Mouse (Mus musculus) forebrain, embryonic 10.5 days (tissue): ENCODE measurements around the gene Nim1k. TPM values are rescaled to one million over a fixed set of nuclear protein-coding genes. Genes with fewer than 3 reads are reported as not detected.

Experiments
- DNase-seq: peaks from one replicate; pipeline ENCODE4 v3.0.0-alpha.2; 2017; ENCODE audit warnings: low spot score; ENCODE audit errors: extremely low spot score
- H3K27ac ChIP-seq: fragments of 300-500 bp; sonication (generic); 2 replicates; pipeline ENCODE4 v1.5.1; 2016; ENCODE audit warnings: mild to moderate bottlenecking
- H3K27me3 ChIP-seq: fragments of 300-500 bp; sonication (generic); 2 replicates; pipeline ENCODE4 v1.6.1; 2016; ENCODE audit warnings: mild to moderate bottlenecking; ENCODE audit not compliant: poor library complexity, severe bottlenecking
- H3K36me3 ChIP-seq: fragments of 300-500 bp; sonication (generic); replicated peaks from 2 replicates; pipeline ENCODE4 v1.6.1; 2016; ENCODE audit warnings: mild to moderate bottlenecking, moderate library complexity
- H3K4me1 ChIP-seq: fragments of 300-500 bp; sonication (generic); 2 replicates; pipeline ENCODE4 v1.6.1; 2016
- H3K4me3 ChIP-seq: fragments of 300-500 bp; sonication (generic); 2 replicates; pipeline ENCODE4 v1.5.1; 2016; ENCODE audit warnings: mild to moderate bottlenecking, moderate library complexity
- H3K9me3 ChIP-seq: fragments of 300-500 bp; sonication (generic); 2 replicates; pipeline ENCODE4 v1.6.1; 2016; ENCODE audit warnings: mild to moderate bottlenecking, moderate library complexity
- WGBS: fragments of 180-500 bp; shearing (Covaris S2); methylation state at CpG from one replicate; pipeline ENCODE4 v1.1.7; 2016; 5-methylcytosine and 5-hydroxymethylcytosine counted together
- polyA plus RNA-seq: library from polyadenylated mRNA; unstranded; fragments of >200 nt; fragmentation: Nextera tagmentation; extraction: Ambion mirVana; gene quantifications from 2 replicates; pipeline ENCODE4 v1.2.1, GENCODE M21; 2016

The Nim1k gene
- polyA plus RNA-seq, 1 experiment from 2014 or later: 3.5 TPM

DNA sequence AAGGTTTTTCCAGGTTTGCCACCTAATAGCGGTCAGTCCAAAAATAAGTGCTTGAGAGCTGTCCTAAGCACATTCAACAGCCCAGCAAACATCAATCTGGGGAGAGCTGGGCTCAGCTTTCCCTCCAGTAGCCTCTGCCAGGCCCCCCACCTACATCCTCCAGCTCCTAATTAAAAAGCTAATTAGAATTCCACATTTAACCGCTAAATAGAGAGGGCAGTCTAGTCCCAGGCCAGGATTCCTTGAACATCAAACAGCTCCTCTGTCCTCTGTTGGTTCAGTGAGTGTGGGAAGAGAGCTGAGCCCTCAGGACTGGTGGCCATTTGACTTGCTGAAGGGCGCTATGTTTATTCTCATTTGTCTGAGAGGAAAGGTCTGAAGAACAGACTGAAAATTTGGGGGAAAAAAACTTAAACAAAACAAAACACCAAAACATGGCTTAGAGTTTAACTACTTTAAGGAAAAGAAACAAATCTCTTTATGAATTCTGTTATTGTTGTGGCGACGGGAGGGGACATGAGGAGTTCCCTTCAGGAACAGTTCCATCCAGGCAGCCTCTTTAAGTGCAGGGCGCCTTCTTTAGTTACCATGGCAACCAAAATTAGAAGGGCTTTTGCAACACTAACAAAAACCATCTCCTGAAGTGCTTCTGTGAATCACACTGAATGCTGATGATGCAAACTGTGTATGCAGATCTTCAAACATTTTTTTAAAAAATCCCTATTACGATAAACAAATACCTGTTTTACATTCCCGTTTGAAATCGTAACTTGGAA, 1.6 kb downstream of the Nim1k start:
- peak; percentile 31 for DNase-seq
- Histone ChIP-seq H3K4me1 (peaks cover 40% of the 10 kb centered on the region), H3K4me3 (peak overlapping the region; percentile 73; the same call in 1 of the 2 replicates), H3K27me3 (no peaks in the 10 kb centered on the region), H3K36me3 (peaks cover 14% of the 10 kb centered on the region), H3K9me3 (no peaks in the 10 kb centered on the region), H3K27ac (peak overlapping the region; percentile 89; the same call in 1 of the 2 replicates)
- 48% methylated on average over 9 of the region's 9 CpGs for WGBS

GRCm38 (mm10) chr13:119746930-119747329, 8.8 kb downstream of the Nim1k start:
- peaks cover 13% of the 10 kb centered on the region for H3K36me3 ChIP-seq

DNA sequence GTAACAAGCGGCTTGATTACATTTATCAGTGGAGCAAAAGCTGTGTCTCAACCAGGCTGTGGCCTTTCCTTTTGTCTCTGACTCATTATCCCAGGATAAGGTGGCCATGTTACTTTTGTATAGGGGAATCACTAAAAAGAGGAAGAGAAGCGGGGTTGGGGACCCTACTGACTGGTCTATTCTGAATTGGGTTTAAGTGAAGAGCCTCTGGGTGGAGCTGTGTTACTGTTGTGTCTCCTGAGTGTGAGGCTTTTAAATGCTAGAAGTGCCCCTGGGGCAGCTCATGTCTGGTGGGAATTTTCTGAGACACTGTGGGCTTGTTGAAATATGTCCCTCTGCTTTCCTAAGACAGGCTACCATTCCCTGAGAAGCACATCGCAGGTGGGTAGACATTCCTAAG, 12.2 kb downstream of the Nim1k start:
- Histone ChIP-seq H3K27me3 (no peaks in the 10 kb centered on the region), H3K27ac (no peak overlapping the region), H3K9me3 (no peaks in the 10 kb centered on the region), H3K4me1 (peaks cover 32% of the 10 kb centered on the region), H3K4me3 (no peak overlapping the region), H3K36me3 (peaks cover 3% of the 10 kb centered on the region; the same call in 1 of the 2 replicates)
- DNase-seq: no peak
- WGBS: 60% methylated on average over 3 of the region's 3 CpGs

More at GRCm38 (mm10) chr13:119746930-119747329, 8.8 kb downstream of the Nim1k start:
- Histone ChIP-seq H3K9me3 (no peaks in the 10 kb centered on the region), H3K4me3 (no peak overlapping the region), H3K27me3 (no peaks in the 10 kb centered on the region), H3K4me1 (peaks cover 19% of the 10 kb centered on the region), H3K27ac (no peak overlapping the region)
- 91% methylated on average over 4 of the region's 4 CpGs for WGBS
- DNase-seq: no peak

DNA sequence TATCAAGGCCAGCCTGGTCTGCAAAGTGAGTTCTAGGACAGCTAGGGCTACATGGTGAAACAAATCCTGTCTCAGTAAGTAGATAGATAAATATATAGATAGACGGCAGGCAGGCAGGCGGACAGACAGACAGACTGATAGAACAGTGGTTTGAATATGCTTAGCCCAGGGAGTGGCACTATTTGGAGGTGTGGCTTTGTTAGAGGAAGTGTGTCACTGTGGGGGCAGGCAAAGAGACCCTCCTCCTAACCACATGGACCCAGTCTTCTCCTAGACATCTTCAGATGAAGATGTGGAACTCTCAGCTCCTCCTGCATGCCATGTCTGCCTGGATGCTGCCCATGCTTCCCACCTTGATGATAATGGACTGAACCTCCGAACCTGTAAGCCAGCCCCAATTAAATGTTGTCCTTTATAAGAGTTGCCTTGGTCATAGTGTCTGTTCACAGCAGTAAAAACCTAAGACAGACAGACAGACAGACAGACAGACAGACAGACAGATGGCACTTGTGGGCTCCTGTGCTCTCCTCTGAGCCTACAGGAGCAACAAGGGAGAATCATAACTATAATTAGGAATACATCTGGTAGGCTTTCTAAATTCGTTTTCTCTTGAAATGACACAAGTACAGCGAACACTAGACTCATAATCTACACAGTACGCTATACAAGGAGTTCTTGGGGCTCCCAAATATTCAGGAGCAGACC, 12.8 kb downstream of the Nim1k start:
- Histone ChIP-seq H3K4me3 (no peak overlapping the region), H3K4me1 (peaks cover 32% of the 10 kb centered on the region), H3K9me3 (no peaks in the 10 kb centered on the region), H3K36me3 (no peaks in the 10 kb centered on the region), H3K27me3 (no peaks in the 10 kb centered on the region), H3K27ac (no peak overlapping the region)
- no peak for DNase-seq
- 91% methylated on average over 6 of the region's 6 CpGs for WGBS

DNA sequence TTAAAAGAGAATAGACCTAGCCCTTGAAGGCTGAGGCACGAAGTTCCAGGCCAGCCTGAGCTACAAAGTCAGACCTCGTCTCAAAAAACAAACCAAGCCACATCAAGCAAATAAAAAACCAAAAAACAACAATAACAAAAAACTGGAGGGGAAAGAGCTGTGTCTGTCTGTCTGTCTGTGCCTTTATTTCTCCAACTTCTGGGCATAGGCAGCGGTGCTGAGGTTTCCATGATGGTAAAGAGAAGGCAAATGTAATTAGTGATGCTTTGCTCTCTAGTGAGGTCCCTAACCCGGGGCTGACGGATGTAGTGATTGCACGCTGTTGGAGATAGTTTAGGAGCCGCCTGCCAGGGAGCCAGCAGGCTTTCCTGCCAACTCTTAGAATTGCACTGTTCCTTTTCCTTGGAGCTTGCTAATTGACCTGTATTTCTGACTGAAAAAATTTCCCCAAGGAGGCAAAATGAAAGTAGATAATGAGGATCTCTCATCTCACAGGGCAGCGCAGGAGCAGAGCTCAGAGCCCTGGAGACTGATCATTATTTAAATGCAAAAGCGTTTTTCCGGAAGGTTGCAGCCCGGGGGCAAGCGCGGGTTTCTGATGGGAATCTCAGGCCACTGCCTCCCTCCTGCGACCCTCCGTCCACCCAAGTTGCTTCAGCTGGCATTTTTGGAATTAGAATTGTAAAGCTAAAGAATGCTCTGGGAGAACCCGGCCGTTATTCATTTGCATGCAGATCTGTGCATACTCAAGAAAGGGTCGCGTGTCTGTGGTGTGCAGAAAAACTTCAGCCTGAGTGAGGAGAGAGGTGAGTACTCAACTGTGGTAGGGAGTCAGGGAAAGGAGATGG, 14.1 kb downstream of the Nim1k start:
- no peaks in the 10 kb centered on the region for H3K9me3 ChIP-seq
- DNase-seq: peak; percentile 44
- H3K27me3 ChIP-seq: no peaks in the 10 kb centered on the region
- H3K36me3 ChIP-seq: no peaks in the 10 kb centered on the region
- H3K27ac ChIP-seq: peak overlapping the region; percentile 75
- WGBS: 5% methylated on average over 19 of the region's 19 CpGs
- H3K4me3 ChIP-seq: peak overlapping the region; percentile 45
- H3K4me1 ChIP-seq: peaks cover 36% of the 10 kb centered on the region

- 50% methylated on average over 6 of the region's 6 CpGs for WGBS
- no peak overlapping the region for H3K27ac ChIP-seq
- no peaks in the 10 kb centered on the region for H3K9me3 ChIP-seq
- H3K27me3 ChIP-seq: no peaks in the 10 kb centered on the region
- H3K4me3 ChIP-seq: no peak overlapping the region
- H3K36me3 ChIP-seq: no peaks in the 10 kb centered on the region
- DNase-seq: no peak
- peaks cover 32% of the 10 kb centered on the region for H3K4me1 ChIP-seq
These were observed 24.2 kb downstream of the Nim1k start for GRCm38 (mm10) chr13:119731448-119731847.

DNA sequence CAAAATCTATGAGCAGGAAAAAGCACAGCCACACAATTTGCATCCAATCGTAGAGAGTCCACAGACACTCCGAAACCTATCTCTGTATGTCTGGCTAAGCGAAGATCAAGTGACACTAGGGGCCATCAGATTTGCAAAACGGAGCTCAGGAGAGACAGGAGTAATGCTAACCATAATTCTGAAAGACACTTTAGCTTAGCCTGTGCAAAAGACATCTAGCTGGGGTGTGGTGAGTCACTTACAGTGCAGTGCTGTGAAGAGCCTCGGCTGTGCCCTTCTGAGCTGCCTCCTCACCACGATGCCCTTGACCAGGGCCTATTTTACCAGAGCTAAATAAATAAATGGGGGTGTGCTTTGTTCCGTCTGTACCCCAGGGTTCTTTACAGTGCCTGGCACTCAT, 26.3 kb downstream of the Nim1k start:
- Histone ChIP-seq H3K4me3 (no peak overlapping the region), H3K27ac (no peak overlapping the region), H3K9me3 (no peaks in the 10 kb centered on the region), H3K27me3 (no peaks in the 10 kb centered on the region), H3K4me1 (peaks cover 32% of the 10 kb centered on the region), H3K36me3 (no peaks in the 10 kb centered on the region)
- no peak for DNase-seq
- WGBS: 85% methylated on average over 7 of the region's 7 CpGs

- WGBS: 71% methylated on average over 26 of the region's 26 CpGs
- no peaks in the 10 kb centered on the region for H3K27me3 ChIP-seq
These were observed 27.9 kb downstream of the Nim1k start for GRCm38 (mm10) chr13:119727608-119728387.

DNA sequence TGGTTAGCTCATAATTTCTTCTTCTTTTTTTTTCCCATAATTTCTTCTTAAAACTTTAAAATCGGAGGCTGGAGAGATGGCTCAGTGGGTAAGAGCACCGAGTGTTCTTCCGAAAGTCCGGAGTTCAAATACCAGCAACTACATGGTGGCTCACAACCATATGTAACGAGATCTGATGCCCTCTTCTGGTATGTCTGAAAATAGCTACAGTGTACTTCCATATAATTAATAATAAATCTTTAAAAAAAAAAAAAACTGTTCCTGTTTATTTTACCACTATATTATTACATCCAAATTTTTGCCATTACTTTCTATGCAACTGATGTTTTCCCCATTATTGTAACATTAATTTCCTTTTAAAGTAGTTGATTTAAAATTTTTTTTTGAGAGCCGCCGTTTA, 31.1 kb downstream of the Nim1k start:
- Histone ChIP-seq H3K4me3 (no peak overlapping the region), H3K36me3 (no peaks in the 10 kb centered on the region), H3K27ac (no peak overlapping the region), H3K9me3 (no peaks in the 10 kb centered on the region), H3K27me3 (no peaks in the 10 kb centered on the region), H3K4me1 (peaks cover 10% of the 10 kb centered on the region)
- 91% methylated on average over 7 of the region's 7 CpGs for WGBS
- no peak for DNase-seq

More at GRCm38 (mm10) chr13:119727608-119728387, 27.9 kb downstream of the Nim1k start:
- Histone ChIP-seq H3K9me3 (no peaks in the 10 kb centered on the region), H3K27ac (peak overlapping the region; percentile 8; the same call in 1 of the 2 replicates), H3K36me3 (no peaks in the 10 kb centered on the region), H3K4me1 (peaks cover 32% of the 10 kb centered on the region), H3K4me3 (no peak overlapping the region)
- DNase-seq: no peak

GRCm38 (mm10) chr13:119723368-119723767, 32.3 kb downstream of the Nim1k start:
- no peak for DNase-seq
- H3K4me1 ChIP-seq: peaks cover 9% of the 10 kb centered on the region
- 92% methylated on average over 5 of the region's 5 CpGs for WGBS

GRCm38 (mm10) chr13:119722447-119722846, 33.2 kb downstream of the Nim1k start:
- no peak for DNase-seq
- Histone ChIP-seq H3K9me3 (no peaks in the 10 kb centered on the region), H3K4me3 (no peak overlapping the region), H3K27me3 (no peaks in the 10 kb centered on the region), H3K4me1 (no peaks in the 10 kb centered on the region; the same call in 1 of the 2 replicates), H3K36me3 (no peaks in the 10 kb centered on the region), H3K27ac (no peak overlapping the region)
- WGBS: 88% methylated on average over 3 of the region's 3 CpGs

More at GRCm38 (mm10) chr13:119723368-119723767, 32.3 kb downstream of the Nim1k start:
- no peaks in the 10 kb centered on the region for H3K9me3 ChIP-seq
- H3K27ac ChIP-seq: no peak overlapping the region
- H3K4me3 ChIP-seq: no peak overlapping the region
- H3K36me3 ChIP-seq: no peaks in the 10 kb centered on the region
- H3K27me3 ChIP-seq: no peaks in the 10 kb centered on the region

- no peak overlapping the region for H3K4me3 ChIP-seq
- no peaks in the 10 kb centered on the region for H3K9me3 ChIP-seq
- 84% methylated on average over 2 of the region's 2 CpGs for WGBS
- no peaks in the 10 kb centered on the region for H3K4me1 ChIP-seq
- H3K27me3 ChIP-seq: no peaks in the 10 kb centered on the region
- no peak for DNase-seq
- peaks cover 15% of the 10 kb centered on the region for H3K36me3 ChIP-seq
- no peak overlapping the region for H3K27ac ChIP-seq
These were observed 39.6 kb downstream of the Nim1k start for GRCm38 (mm10) chr13:119716105-119716504.
